Mouse (Mus musculus) adrenal gland, adult 8-10 months (tissue): Measurements from ENCODE around the gene Ankrd6. TPM values are rescaled to one million over a fixed set of nuclear protein-coding genes. Genes with fewer than 3 reads are reported as not detected.
A peak's percentile ranks its signal among the peaks of the same experiment; 100 is the strongest.

Experiments
- DNase-seq: peaks from one replicate; pipeline ENCODE4 v3.0.0; 2022
- total RNA-seq, 4 experiments: library from RNA; stranded (reverse); gene quantifications; 2 replicates each; pipeline ENCODE4 v1.2.4; 2022

The Ankrd6 gene
- total RNA-seq, 4 experiments from 2014 or later = 2.8 to 10.6 (median 4.9) TPM

GRCm38 (mm10) chr4:32948696-32949095 lies 1.9 kb downstream of the Ankrd6 start:
- DNase-seq = no peak

DNA sequence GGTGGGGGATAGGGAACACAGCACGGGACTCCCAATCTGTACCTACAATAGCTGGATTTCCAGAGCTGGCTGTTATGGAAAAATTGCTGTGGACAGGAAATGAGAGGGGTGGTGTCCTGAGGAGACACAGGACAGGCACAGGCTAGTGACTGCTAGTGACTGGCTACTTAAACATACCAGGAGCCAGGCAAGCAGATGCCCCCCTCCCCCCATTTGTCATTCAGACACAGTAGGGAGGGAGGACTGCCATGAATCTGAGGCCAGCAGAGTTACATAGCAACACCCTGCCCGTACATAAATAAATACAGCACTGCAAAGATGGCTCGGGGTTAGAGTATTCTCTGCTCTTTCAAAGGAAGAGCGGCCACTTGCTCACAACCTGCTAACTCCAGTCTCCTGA lies 3.0 kb downstream of the Ankrd6 start:
- no peak for DNase-seq

DNA sequence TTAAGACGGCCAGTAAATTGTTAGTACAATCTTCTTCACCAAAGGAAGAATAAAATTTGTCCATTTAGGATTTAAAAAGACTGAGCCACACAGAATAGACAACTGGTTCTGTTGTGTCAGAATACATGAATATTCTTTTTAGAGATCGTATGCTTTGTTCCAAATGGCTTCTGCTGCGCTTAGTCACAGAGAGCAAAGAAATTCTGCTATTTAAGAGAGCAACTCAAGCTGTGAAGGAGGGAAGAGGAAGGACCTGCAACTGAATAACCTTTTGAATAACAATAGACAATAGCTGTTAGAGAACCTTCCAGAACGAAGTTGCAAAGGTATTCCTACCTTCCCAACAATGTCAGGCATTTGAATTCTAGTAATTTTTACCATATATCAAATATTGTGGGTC lies 9.7 kb downstream of the Ankrd6 start:
- DNase-seq = no peak

GRCm38 (mm10) chr4:32939964-32940363 lies 10.7 kb downstream of the Ankrd6 start:
- no peak for DNase-seq

GRCm38 (mm10) chr4:32939521-32939920 lies 11.1 kb downstream of the Ankrd6 start:
- DNase-seq = no peak

DNA sequence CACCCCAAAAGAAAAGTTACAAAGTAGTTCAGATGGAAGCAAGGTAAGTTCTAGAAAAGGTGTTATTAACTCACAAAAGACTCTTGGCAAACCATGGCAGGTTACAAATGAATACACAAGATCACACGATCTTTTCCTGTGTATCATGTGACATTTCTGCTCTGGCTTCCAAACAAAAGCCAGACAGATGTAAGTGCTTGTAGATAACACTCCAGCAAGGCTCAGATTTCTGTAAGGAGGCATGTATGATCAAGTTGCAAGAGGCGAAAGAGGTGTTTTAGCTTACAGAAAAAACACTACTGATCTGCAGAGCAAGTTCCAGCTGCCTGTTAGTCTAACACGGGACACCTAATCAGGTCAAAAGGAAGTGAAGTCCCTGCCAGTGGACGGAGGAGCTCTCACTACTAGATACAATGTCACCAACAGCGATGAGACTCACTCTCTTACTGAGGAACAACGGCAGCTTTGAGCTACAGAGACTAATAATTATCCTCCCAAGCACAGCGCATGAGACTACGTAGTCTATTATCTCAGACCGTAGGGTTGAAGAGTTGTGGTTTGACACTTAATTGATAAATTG lies 13.8 kb downstream of the Ankrd6 start:
- DNase-seq = no peak

- DNase-seq = no peak
These were observed 18.6 kb downstream of the Ankrd6 start for GRCm38 (mm10) chr4:32932056-32932455.

- DNase-seq = no peak
These were observed 20.9 kb downstream of the Ankrd6 start for GRCm38 (mm10) chr4:32929750-32930149.

GRCm38 (mm10) chr4:32928692-32929448 lies 21.8 kb downstream of the Ankrd6 start:
- DNase-seq = no peak

DNA sequence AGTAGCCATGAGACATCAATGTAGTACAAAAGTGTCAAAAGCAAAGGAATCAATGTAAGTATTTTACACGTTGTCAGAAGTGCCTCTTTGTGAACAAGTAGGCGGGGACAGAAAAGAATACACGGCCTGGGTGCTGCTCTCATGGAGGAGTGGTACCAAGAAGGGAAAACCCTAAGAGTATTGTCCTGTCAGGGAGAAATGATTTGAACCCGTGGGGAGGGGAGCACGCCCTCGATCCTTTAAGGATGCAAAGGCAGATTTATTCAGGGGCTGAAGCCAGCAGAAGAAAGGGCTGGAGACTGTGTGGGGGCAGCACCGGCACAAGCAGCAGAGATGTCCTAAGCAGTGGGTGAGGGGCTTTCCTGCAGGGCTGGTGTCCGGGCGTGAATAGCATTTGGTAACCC lies 26.7 kb downstream of the Ankrd6 start:
- no peak for DNase-seq

DNA sequence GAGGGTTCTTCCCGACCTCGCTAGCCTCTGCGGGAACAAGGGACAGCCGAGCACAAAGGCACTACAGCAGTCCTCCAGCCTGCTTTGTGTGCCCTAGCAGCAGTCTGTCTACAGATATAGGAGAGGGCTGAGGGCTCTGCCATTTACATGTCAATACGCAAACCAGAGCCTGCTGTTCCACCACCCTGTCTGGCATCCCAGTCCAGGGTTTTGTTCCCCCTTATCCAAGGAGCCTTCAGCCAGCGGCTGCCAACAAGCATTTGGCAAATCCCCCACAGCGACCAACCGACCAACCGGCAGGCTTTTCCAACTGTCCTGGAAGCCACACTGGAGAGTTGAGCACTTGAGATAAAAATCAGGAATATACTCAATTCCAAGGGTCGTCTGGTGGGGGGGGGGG lies 27.2 kb downstream of the Ankrd6 start:
- DNase-seq = no peak

GRCm38 (mm10) chr4:32922871-32923270 lies 27.8 kb downstream of the Ankrd6 start:
- no peak for DNase-seq

DNA sequence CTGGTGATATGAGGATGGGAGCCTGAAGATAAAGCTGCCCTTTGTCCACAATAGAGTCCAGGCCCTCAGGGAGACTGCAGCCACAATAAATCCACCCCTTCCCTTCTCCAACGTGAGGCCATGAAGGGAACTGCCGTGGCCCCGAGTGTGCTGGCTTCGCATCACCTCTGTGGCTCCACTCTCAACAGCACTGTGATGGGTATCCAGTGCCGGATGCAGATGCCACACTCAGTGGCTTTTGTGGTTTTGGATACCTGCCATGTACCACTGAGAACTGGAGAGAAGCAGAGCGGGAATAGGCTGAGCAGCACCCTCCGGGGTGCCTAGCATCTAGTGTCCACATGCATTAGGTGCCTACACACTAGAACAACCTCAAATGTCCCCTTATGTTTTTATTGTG lies 29.8 kb downstream of the Ankrd6 start:
- no peak for DNase-seq

DNA sequence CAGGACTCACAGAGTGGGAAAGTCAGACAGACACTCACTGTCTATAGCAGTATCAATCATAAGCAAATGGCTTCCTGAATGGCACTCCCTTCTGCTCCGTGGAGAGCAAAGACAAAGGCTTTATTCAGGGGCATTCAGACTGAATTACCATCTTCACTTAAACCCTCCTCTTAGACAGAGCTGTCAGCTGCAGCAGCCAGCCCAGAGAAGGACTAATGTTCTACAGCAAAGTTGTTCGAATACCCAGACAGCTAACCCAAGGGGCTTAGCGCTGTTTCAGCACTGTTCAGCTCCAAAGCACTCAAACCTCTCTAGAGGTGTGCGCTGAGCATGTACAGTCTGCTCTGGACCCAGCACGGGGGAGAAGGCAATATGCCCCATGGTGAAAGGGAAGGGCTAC lies 32.1 kb downstream of the Ankrd6 start:
- no peak for DNase-seq

- DNase-seq = no peak
These were observed 33.8 kb downstream of the Ankrd6 start for GRCm38 (mm10) chr4:32916689-32917385.

GRCm38 (mm10) chr4:32915928-32916327 lies 34.7 kb downstream of the Ankrd6 start:
- no peak for DNase-seq

DNA sequence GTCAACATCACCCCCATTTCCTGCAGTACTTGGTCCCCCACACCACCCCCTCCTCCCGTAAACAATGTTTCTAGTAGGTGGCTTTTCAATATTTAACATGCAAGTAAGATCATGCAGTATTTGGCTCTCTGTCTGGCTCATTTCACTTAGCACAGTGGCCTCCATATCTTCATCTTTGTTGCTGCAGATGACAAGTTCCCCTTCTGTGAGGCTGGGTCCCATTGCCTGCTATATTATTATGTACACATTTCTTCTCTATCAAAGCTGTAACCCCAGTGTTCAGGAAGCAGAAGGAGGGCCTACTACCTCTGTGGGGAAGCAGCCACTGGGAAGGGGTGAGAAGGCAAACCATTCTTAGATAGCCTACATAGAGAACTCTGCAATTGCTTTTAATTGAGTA lies 40.6 kb downstream of the Ankrd6 start:
- no peak for DNase-seq

DNA sequence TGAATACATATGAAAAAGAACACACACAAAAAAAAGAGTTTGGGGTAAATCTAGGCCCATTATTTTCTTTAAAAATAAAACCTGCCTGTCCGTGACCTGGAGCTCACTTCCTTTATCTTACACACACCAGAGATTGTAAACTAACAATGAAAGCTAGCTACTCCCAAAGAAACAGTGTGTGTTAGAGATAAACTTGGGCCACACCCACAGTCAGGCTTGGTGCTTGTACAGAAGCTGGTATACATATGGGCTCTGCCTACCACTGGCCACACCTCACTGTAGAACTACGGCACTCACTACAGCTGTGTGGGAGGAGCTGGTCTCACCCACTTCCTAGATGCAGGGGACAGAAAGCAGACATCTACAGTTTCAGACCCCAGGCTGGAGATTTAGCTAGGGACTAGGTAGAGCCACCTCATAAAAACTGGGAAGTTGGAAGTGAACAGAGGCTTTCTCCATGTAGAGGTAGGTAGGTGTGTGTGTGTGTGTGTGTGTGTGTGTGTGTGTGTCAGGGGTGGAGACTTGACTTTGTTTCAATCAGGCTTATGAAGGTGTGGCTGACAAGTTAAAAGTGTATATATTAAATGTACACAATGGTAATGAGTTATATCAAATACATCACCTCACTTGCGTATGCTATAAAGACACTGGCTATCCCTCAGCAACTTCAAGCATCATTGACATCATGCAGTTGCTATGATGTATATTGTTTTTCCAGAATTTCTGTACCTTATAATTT lies 41.2 kb downstream of the Ankrd6 start:
- no peak for DNase-seq

DNA sequence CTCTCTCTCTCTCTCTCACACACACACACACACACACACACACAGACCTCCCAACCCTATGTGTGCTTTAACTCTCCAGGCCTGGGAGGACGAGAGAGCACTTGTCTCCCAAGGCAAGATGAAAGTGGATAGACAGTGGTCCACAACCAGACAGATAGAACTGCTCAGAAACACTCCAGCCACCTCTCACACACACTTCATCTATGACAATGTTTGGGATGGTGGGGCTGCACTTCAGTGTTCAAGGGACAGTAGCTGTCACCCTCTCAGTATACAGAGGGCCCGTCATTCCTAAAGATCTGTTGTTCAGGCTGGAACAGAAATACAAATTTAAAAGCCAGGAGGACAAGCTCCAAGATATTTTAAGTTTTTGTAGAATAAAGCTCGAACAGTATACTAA lies 43.0 kb downstream of the Ankrd6 start:
- DNase-seq = no peak

GRCm38 (mm10) chr4:32906627-32907026 lies 44.0 kb downstream of the Ankrd6 start:
- DNase-seq = peak; percentile 71

GRCm38 (mm10) chr4:32905913-32906312 lies 44.7 kb downstream of the Ankrd6 start:
- no peak for DNase-seq

DNA sequence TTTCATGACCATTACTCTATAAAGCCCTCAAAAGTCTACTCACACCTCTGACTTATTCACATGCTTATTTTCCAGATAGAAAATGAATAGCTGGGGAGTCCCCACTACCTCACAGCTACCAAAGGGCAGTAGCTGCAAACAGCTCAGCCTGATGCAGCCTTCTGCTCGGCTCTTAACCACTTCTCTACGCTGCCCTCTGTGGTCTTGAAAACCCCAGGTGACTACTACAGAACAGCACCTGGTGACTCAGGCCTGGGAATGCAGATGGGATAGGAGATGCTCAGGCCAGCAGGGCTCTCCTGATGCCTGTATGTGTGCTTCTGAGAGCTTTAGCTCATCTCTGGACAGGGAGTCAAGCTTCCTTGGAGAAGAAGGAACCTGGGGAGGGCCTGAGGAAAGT lies 45.3 kb downstream of the Ankrd6 start:
- no peak for DNase-seq

DNA sequence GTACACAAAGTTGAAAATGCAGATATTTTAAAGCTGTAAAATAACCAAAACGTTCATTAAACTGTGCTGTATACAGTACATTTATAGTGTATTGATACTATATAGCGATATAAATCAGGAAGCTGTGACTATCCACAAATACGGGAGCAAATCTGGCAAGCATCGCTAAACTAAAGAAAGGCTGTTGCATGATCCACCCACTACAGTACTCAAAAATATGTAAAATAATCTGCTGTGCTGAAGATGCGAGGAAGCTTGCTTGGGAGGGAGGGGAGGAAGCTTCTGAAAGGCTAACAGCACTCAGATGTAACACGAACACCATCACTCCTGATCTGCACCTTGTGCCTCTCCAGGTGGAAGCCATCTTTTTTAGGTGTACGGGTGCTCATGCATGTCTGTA lies 46.8 kb downstream of the Ankrd6 start:
- no peak for DNase-seq
